Mouse (Mus musculus): Measurements from ENCODE around the gene Scimp.

Gene Scimp

GRCm38 (mm10) chr11:70778058-70778457 is 34.3 kb downstream of the Scimp start:
- in situ Hi-C loops (cut with MboI; ENCODE audit: unreplicated experiment in 2 of 2): loop anchor here (5.0 to 25.0 kb wide), 3 partner anchors 34 to 534 kb away; partner anchors contain the start of gene Scimp (in 2 of the 2)

- in situ Hi-C loops (cut with MboI; ENCODE audit: unreplicated experiment in 2 of 2): loop anchor here (5.0 to 25.0 kb wide), 3 partner anchors 35 to 535 kb away; partner anchors contain the start of gene Scimp (in 2 of the 2)
Observed at GRCm38 (mm10) chr11:70777634-70778033, 34.8 kb downstream of the Scimp start.

GRCm38 (mm10) chr11:70776830-70777571 is 35.4 kb downstream of the Scimp start:
- in situ Hi-C loops (cut with MboI; ENCODE audit: unreplicated experiment in 2 of 2): loop anchor here (5.0 to 25.0 kb wide), 3 partner anchors 35 to 535 kb away; partner anchors contain the start of gene Scimp (in 2 of the 2)

- in situ Hi-C loops (cut with MboI; ENCODE audit: unreplicated experiment in 2 of 2): loop anchor here in 1 of 2 experiments (10.0 to 25.0 kb wide), 2 partner anchors 284 to 534 kb away; partner anchors contain the start of genes 0610010K14Rik, Bcl6b, Gm21988 and Rnasek
Observed at GRCm38 (mm10) chr11:70770804-70771203, 41.6 kb downstream of the Scimp start.

GRCm38 (mm10) chr11:70765776-70766445 is 46.5 kb downstream of the Scimp start:
- in situ Hi-C loops (cut with MboI; ENCODE audit: unreplicated experiment in 2 of 2): loop anchor here in 1 of 2 experiments (25.0 kb wide), 1 partner anchor 529 kb away; the partner anchor contains the start of genes 0610010K14Rik, Bcl6b, Gm21988 and Rnasek

- in situ Hi-C loops (cut with MboI; ENCODE audit: unreplicated experiment in 2 of 2): loop anchor here in 1 of 2 experiments (25.0 kb wide), 1 partner anchor 527 kb away; the partner anchor contains the start of genes 0610010K14Rik, Bcl6b, Gm21988 and Rnasek
Observed at GRCm38 (mm10) chr11:70763936-70764808, 48.2 kb downstream of the Scimp start, which contains the start of gene Zfp3. Gene Zfp3 (plus strand): TSS chr11:70764209.

GRCm38 (mm10) chr11:70763582-70763935 is 48.8 kb downstream of the Scimp start:
- in situ Hi-C loops (cut with MboI; ENCODE audit: unreplicated experiment in 2 of 2): loop anchor here in 1 of 2 experiments (25.0 kb wide), 1 partner anchor 526 kb away; the partner anchor contains the start of genes 0610010K14Rik, Bcl6b, Gm21988 and Rnasek

- in situ Hi-C loops (cut with MboI; ENCODE audit: unreplicated experiment in 2 of 2): loop anchor here in 1 of 2 experiments (25.0 kb wide), 1 partner anchor 525 kb away; the partner anchor contains the start of genes 0610010K14Rik, Bcl6b, Gm21988 and Rnasek
Observed at GRCm38 (mm10) chr11:70762641-70763040, 49.7 kb downstream of the Scimp start.

GRCm38 (mm10) chr11:70760446-70760845 is 51.9 kb downstream of the Scimp start:
- in situ Hi-C loops (cut with MboI; ENCODE audit: unreplicated experiment in 2 of 2): loop anchor here in 1 of 2 experiments (25.0 kb wide), 1 partner anchor 523 kb away; the partner anchor contains the start of genes 0610010K14Rik, Bcl6b, Gm21988 and Rnasek

- in situ Hi-C loops (cut with MboI; ENCODE audit: unreplicated experiment in 2 of 2): loop anchor here (5.0 to 25.0 kb wide), 6 partner anchors 68 to 518 kb away; partner anchors contain the start of genes Gltpd2 (in 2 of the 2), Pelp1 (in 2 of the 2), 0610010K14Rik (in 1 of the 2) and Bcl6b (in 1 of the 2)
Observed at GRCm38 (mm10) chr11:70755645-70756044, 56.7 kb downstream of the Scimp start.

GRCm38 (mm10) chr11:70754958-70755357 is 57.4 kb downstream of the Scimp start:
- in situ Hi-C loops (cut with MboI; ENCODE audit: unreplicated experiment in 2 of 2): loop anchor here (5.0 to 25.0 kb wide), 6 partner anchors 68 to 518 kb away; partner anchors contain the start of genes Gltpd2 (in 2 of the 2), Pelp1 (in 2 of the 2), 0610010K14Rik (in 1 of the 2) and Bcl6b (in 1 of the 2)

GRCm38 (mm10) chr11:70754476-70754875 is 57.9 kb downstream of the Scimp start:
- in situ Hi-C loops (cut with MboI; ENCODE audit: unreplicated experiment in 2 of 2): loop anchor here (10.0 to 25.0 kb wide), 3 partner anchors 80 to 517 kb away; partner anchors contain the start of genes Pelp1 (in 2 of the 2), 0610010K14Rik (in 1 of the 2), Bcl6b (in 1 of the 2) and Gm21988 (in 1 of the 2)

- in situ Hi-C loops (cut with MboI; ENCODE audit: unreplicated experiment in 2 of 2): loop anchor here (10.0 to 25.0 kb wide), 3 partner anchors 78 to 516 kb away; partner anchors contain the start of genes Pelp1 (in 2 of the 2), 0610010K14Rik (in 1 of the 2), Bcl6b (in 1 of the 2) and Gm21988 (in 1 of the 2)
Observed at GRCm38 (mm10) chr11:70753146-70753545, 59.2 kb downstream of the Scimp start.

GRCm38 (mm10) chr11:70752337-70753017 is 59.9 kb downstream of the Scimp start:
- in situ Hi-C loops (cut with MboI; ENCODE audit: unreplicated experiment in 2 of 2): loop anchor here (10.0 to 25.0 kb wide), 3 partner anchors 78 to 515 kb away; partner anchors contain the start of genes Pelp1 (in 2 of the 2), 0610010K14Rik (in 1 of the 2), Bcl6b (in 1 of the 2) and Gm21988 (in 1 of the 2)

GRCm38 (mm10) chr11:70747876-70748545 is 64.4 kb downstream of the Scimp start:
- in situ Hi-C loops (cut with MboI; ENCODE audit: unreplicated experiment in 2 of 2): no loop called here

- in situ Hi-C loops (cut with MboI; ENCODE audit: unreplicated experiment in 2 of 2): no loop called here
Observed at GRCm38 (mm10) chr11:70745636-70746035, 66.8 kb downstream of the Scimp start.

- in situ Hi-C loops (cut with MboI; ENCODE audit: unreplicated experiment in 2 of 2): no loop called here
Observed at GRCm38 (mm10) chr11:70742581-70743459, 69.6 kb downstream of the Scimp start.

Measured in v-Abl transformed pro-B cells (cell line).